Mouse (Mus musculus) neural tube, embryonic 15.5 days (tissue): ENCODE measurements around the gene Taco1. TPM values are rescaled to one million over a fixed set of nuclear protein-coding genes. Genes with fewer than 3 reads are reported as not detected.

Experiments used
- ATAC-seq: fragments of 200-750 bp; cut with Nextera tagmentation; 2 replicates; pipeline ENCODE4 v1.8.0; 2017; ENCODE audit warnings: mild to moderate bottlenecking, moderate TSS enrichment, moderate library complexity; ENCODE audit not compliant: low FRiP score
- H3K27ac ChIP-seq: fragments of 300-500 bp; sonication (generic); replicated peaks from 2 replicates; pipeline ENCODE4 v1.5.1; 2015; ENCODE audit warnings: mild to moderate bottlenecking, inconsistent platforms
- H3K27me3 ChIP-seq: fragments of 300-500 bp; sonication (generic); replicated peaks from 2 replicates; pipeline ENCODE4 v1.6.1; 2015; ENCODE audit warnings: inconsistent platforms
- H3K36me3 ChIP-seq: fragments of 300-500 bp; sonication (generic); 2 replicates; pipeline ENCODE4 v1.6.1; 2015; ENCODE audit warnings: inconsistent platforms
- H3K4me1 ChIP-seq: fragments of 300-500 bp; sonication (generic); 2 replicates; pipeline ENCODE4 v1.6.1; 2015; ENCODE audit warnings: inconsistent platforms
- H3K4me2 ChIP-seq: fragments of 300-500 bp; sonication (generic); 2 replicates; pipeline ENCODE4 v1.6.1; 2015; ENCODE audit warnings: inconsistent platforms, mild to moderate bottlenecking, moderate library complexity
- H3K4me3 ChIP-seq: fragments of 300-500 bp; sonication (generic); replicated peaks from 2 replicates; pipeline ENCODE4 v1.5.1; 2015; ENCODE audit warnings: mild to moderate bottlenecking, inconsistent platforms
- H3K9ac ChIP-seq: fragments of 300-500 bp; sonication (generic); replicated peaks from 2 replicates; pipeline ENCODE4 v1.6.1; 2015; ENCODE audit warnings: mild to moderate bottlenecking, inconsistent platforms
- H3K9me3 ChIP-seq: fragments of 300-500 bp; sonication (generic); replicated peaks from 2 replicates; pipeline ENCODE4 v1.6.1; 2016; ENCODE audit warnings: inconsistent platforms
- WGBS: fragments of 180-500 bp; shearing (Covaris S2); methylation state at CpG from one replicate; pipeline ENCODE4 v1.1.7; 2015; ENCODE audit warnings: mixed read lengths; 5-methylcytosine and 5-hydroxymethylcytosine counted together
- polyA plus RNA-seq: library from polyadenylated mRNA; unstranded; fragments of >200 nt; fragmentation: Nextera tagmentation; extraction: Ambion mirVana; gene quantifications from 2 replicates; pipeline ENCODE4 v1.2.1, GENCODE M21; 2015

The Taco1 gene
- polyA plus RNA-seq, 1 experiment from 2014 or later, result 8.0 TPM

GRCm38 (mm10) chr11:106122221-106122620, 56.4 kb downstream of the Taco1 start:
- 95% methylated on average over 5 of the region's 5 CpGs for WGBS
- Histone ChIP-seq H3K36me3 (peaks cover 62% of the 10 kb centered on the region), H3K4me2 (no peak overlapping the region), H3K4me1 (no peaks in the 10 kb centered on the region), H3K9me3 (no peaks in the 10 kb centered on the region), H3K27me3 (no peaks in the 10 kb centered on the region), H3K4me3 (no peak overlapping the region), H3K9ac (no peak overlapping the region), H3K27ac (no peak overlapping the region)
- ATAC-seq, result no peak

DNA sequence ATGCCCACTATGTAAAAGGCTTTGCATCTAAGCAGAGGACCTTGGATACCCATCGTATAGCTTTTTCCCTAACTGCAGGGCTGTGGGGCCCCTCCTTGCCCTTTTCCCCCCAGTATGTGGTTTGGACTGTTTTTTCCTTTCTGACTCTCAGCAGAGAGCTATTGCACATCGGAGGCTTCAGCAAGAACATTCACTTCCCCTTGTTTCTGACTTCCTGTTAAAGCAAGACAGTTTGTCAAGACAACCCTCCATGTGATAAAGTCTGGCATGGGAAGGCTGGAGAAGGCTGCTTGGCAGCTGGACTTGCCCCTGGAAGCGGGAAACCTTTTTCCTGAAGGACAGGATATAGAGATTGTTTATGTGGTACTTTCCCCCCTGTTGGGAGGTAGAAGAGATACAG, 56.9 kb downstream of the Taco1 start:
- ATAC-seq, result no peak
- H3K27ac ChIP-seq, result no peak overlapping the region

More for the DNA sequence above, 56.9 kb downstream of the Taco1 start:
- WGBS, result 90% methylated on average over 3 of the region's 3 CpGs
- Histone ChIP-seq H3K9ac (no peak overlapping the region), H3K4me2 (no peak overlapping the region), H3K4me3 (no peak overlapping the region), H3K36me3 (peaks cover 59% of the 10 kb centered on the region), H3K4me1 (no peaks in the 10 kb centered on the region), H3K27me3 (no peaks in the 10 kb centered on the region), H3K9me3 (no peaks in the 10 kb centered on the region)

Other genes with a start within 250 kb of the Taco1 start
- 41.3 and 42.2 TPM in 2 replicates for gene Cyb561, start 112.7 kb upstream of the Taco1 start, polyA plus RNA-seq
- gene Ace, start 98.1 kb upstream of the Taco1 start, polyA plus RNA-seq, result 4.1 and 4.2 TPM in 2 replicates
- gene Ace3, start 71.4 kb upstream of the Taco1 start, polyA plus RNA-seq, result not detected in 2 replicates
- 3.6 and 4.2 TPM in 2 replicates for gene Kcnh6, start 57.9 kb upstream of the Taco1 start, polyA plus RNA-seq
- 131 and 143 TPM in 2 replicates for gene Dcaf7, start 29.2 kb upstream of the Taco1 start, polyA plus RNA-seq
- gene Map3k3, start 18.6 kb downstream of the Taco1 start, polyA plus RNA-seq, result 13.1 and 15.9 TPM in 2 replicates
- gene Gm10840, start 94.8 kb downstream of the Taco1 start, polyA plus RNA-seq, result not detected in 2 replicates
- 148 and 172 TPM in 2 replicates for gene Limd2, start 94.8 kb downstream of the Taco1 start, polyA plus RNA-seq
- 29.2 and 30.7 TPM in 2 replicates for gene Strada, start 136.1 kb downstream of the Taco1 start, polyA plus RNA-seq
- gene Ccdc47, start 150.3 kb downstream of the Taco1 start, polyA plus RNA-seq, result 96.2 and 98.3 TPM in 2 replicates
- gene Ddx42, start 150.9 kb downstream of the Taco1 start, polyA plus RNA-seq, result 75.0 and 77.6 TPM in 2 replicates
- 31.1 and 40.6 TPM in 2 replicates for gene Ftsj3, start 190.0 kb downstream of the Taco1 start, polyA plus RNA-seq
- gene Psmc5, start 190.1 kb downstream of the Taco1 start, polyA plus RNA-seq, result 328 and 329 TPM in 2 replicates
- 14.2 and 29.1 TPM in 2 replicates for gene Smarcd2, start 206.9 kb downstream of the Taco1 start, polyA plus RNA-seq
- gene Tcam1, start 210.6 kb downstream of the Taco1 start, polyA plus RNA-seq, result 0.15 and 0.29 TPM in 2 replicates
- gene Gh, start 235.8 kb downstream of the Taco1 start, polyA plus RNA-seq, result not detected in 2 replicates
- gene Cd79b, start 248.7 kb downstream of the Taco1 start, polyA plus RNA-seq, result 0.92 and 3.9 TPM in 2 replicates